Mouse (Mus musculus): Measurements from ENCODE around the gene Phlpp2.

DNA sequence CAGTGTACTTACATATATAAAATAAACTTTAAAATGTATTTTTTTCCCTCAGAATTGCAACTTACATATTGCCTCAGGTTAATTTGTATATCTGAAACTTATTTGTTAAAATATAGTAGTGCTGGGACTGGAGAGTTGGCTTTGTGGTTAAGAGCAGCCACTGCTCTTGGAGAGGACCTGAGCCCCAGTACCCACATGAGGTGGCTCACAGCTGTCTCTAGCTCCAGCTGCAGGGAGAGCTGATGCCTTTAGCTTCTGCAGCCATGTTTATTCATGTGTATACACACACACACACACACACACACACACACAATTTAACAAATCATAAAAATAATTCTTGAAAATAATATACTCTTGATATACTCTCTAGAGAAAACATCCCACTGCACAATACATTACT, 34.0 kb downstream of the Phlpp2 start:
- TF ChIP-seq POLR2A (IDR thresholded peaks at IDR 0.05; ENCODE audit: control insufficient read depth, low read depth, low read length) (no peak), CTCF (IDR thresholded peaks at IDR 0.05; ENCODE audit: control insufficient read depth, insufficient read depth, insufficient replicate concordance, low read depth, low read length) (no peak)
